Mouse (Mus musculus) liver, adult (tissue): Measurements from ENCODE around the gene Atp6v1g2.

ENCODE experiments used
- GATA4 ChIP-seq: IDR thresholded peaks from 2 replicates; pipeline ENCODE4 v1.6.1; 2014; ENCODE audit warnings: mild to moderate bottlenecking, low read length; ENCODE audit not compliant: insufficient replicate concordance

Atp6v1g2 gene

GRCm38 (mm10) chr17:35255301-35255700 is 21.8 kb downstream of the Atp6v1g2 start:
- TF ChIP-seq GATA4 = no peak

- no peak for TF ChIP-seq GATA4
These were observed 22.2 kb downstream of the Atp6v1g2 start for GRCm38 (mm10) chr17:35255704-35256103.

- no peak for TF ChIP-seq GATA4
These were observed 23.9 kb downstream of the Atp6v1g2 start for GRCm38 (mm10) chr17:35257378-35257777.

GRCm38 (mm10) chr17:35257824-35258491 is 24.5 kb downstream of the Atp6v1g2 start:
- no peak for TF ChIP-seq GATA4

GRCm38 (mm10) chr17:35258492-35259478 is 25.3 kb downstream of the Atp6v1g2 start:
- no peak for TF ChIP-seq GATA4

GRCm38 (mm10) chr17:35259621-35260020 is 26.2 kb downstream of the Atp6v1g2 start:
- TF ChIP-seq GATA4 = no peak

GRCm38 (mm10) chr17:35261651-35262050 is 28.2 kb downstream of the Atp6v1g2 start:
- TF ChIP-seq GATA4 = no peak

- no peak for TF ChIP-seq GATA4
These were observed 29.4 kb downstream of the Atp6v1g2 start, which contains the start of gene H2-D1 for GRCm38 (mm10) chr17:35262664-35263522. TSS of gene H2-D1 (plus strand) at chr17:35262730.

GRCm38 (mm10) chr17:35263523-35263883 is 30.0 kb downstream of the Atp6v1g2 start:
- no peak for TF ChIP-seq GATA4

- no peak for TF ChIP-seq GATA4
These were observed 34.1 kb downstream of the Atp6v1g2 start for GRCm38 (mm10) chr17:35267399-35268086.

GRCm38 (mm10) chr17:35269653-35270347 is 36.3 kb downstream of the Atp6v1g2 start:
- no peak for TF ChIP-seq GATA4

- TF ChIP-seq GATA4 = no peak
These were observed 38.8 kb downstream of the Atp6v1g2 start for GRCm38 (mm10) chr17:35272249-35272648.

- no peak for TF ChIP-seq GATA4
These were observed 41.3 kb downstream of the Atp6v1g2 start for GRCm38 (mm10) chr17:35274770-35275169.

- TF ChIP-seq GATA4 = no peak
These were observed 42.9 kb downstream of the Atp6v1g2 start for GRCm38 (mm10) chr17:35276304-35276864.
